Mouse (Mus musculus): Measurements from ENCODE around the gene Peak1. TPM values are rescaled to one million over a fixed set of nuclear protein-coding genes. Genes with fewer than 3 reads are reported as not detected.
"Not testable (repeated sequence)": the region's sequence is repeated elsewhere in the genome, so short reads cannot be mapped to it uniquely, and the experiment has no call there.

The Peak1 gene
- polyA plus RNA-seq, 1 experiment = 13.0 TPM

GRCm38 (mm10) chr9:56234561-56234960, 183.3 kb downstream of the Peak1 start:
- WGBS = 84% methylated on average over 3 of the region's 3 CpGs
- no peak overlapping the region for H3K4me3 ChIP-seq (ENCODE audit: low read depth, low read length)
- no peak overlapping the region for H3K27ac ChIP-seq (ENCODE audit: insufficient read depth, low read depth, low read length)
- H3K27me3 ChIP-seq (ENCODE audit: control insufficient read depth, insufficient read depth, low read length) = no peaks in the 10 kb centered on the region
- peaks cover 17% of the 10 kb centered on the region for H3K4me1 ChIP-seq (ENCODE audit: control insufficient read depth, insufficient read depth, insufficient read length, low read length)
- TF ChIP-seq POLR2A (IDR thresholded peaks at IDR 0.05; ENCODE audit: low read depth, low read length) = no peak
- TF ChIP-seq CTCF (IDR thresholded peaks at IDR 0.05; ENCODE audit: extremely low read depth, insufficient read length, insufficient replicate concordance, low read depth, low read length) = no peak
- H3K36me3 ChIP-seq (ENCODE audit: control insufficient read depth, insufficient read depth, low read length) = peaks cover 35% of the 10 kb centered on the region

DNA sequence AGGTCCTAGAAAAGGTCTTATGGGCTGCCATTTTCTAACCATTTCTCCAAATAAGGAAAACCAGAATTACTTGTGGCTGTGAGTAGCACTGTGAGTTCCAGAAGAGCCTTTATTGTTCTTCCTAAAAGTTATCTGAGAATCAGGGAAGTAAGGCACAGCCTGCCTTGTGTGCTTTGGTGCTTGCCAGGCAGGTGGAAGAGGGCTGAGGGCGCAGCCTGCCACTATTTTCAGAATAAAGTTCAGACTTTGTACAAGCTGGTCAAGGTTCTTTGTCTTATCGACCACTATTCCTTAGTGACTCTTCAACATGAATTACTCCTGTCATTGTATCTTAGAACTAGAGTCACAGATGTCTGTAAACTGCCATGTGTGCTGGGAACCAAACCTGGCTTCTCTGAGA, 184.6 kb downstream of the Peak1 start:
- Histone ChIP-seq H3K4me1 (ENCODE audit: control insufficient read depth, insufficient read depth, insufficient read length, low read length) (peaks cover 17% of the 10 kb centered on the region), H3K36me3 (ENCODE audit: control insufficient read depth, insufficient read depth, low read length) (peaks cover 33% of the 10 kb centered on the region), H3K27me3 (ENCODE audit: control insufficient read depth, insufficient read depth, low read length) (no peaks in the 10 kb centered on the region), H3K27ac (ENCODE audit: insufficient read depth, low read depth, low read length) (peak overlapping the region; percentile 9; the same call in 1 of the 2 replicates), H3K4me3 (ENCODE audit: low read depth, low read length) (no peak overlapping the region)
- 34% methylated on average over 2 of the region's 2 CpGs for WGBS
- no peak for TF ChIP-seq POLR2A (IDR thresholded peaks at IDR 0.05; ENCODE audit: low read depth, low read length)
- TF ChIP-seq CTCF (IDR thresholded peaks at IDR 0.05; ENCODE audit: extremely low read depth, insufficient read length, insufficient replicate concordance, low read depth, low read length) = no peak

GRCm38 (mm10) chr9:56230906-56231305, 187.0 kb downstream of the Peak1 start:
- H3K4me3 ChIP-seq (ENCODE audit: low read depth, low read length) = no peak overlapping the region
- no peaks in the 10 kb centered on the region for H3K27me3 ChIP-seq (ENCODE audit: control insufficient read depth, insufficient read depth, low read length)
- peaks cover 36% of the 10 kb centered on the region for H3K36me3 ChIP-seq (ENCODE audit: control insufficient read depth, insufficient read depth, low read length)
- TF ChIP-seq CTCF (IDR thresholded peaks at IDR 0.05; ENCODE audit: extremely low read depth, insufficient read length, insufficient replicate concordance, low read depth, low read length) = no peak
- TF ChIP-seq POLR2A (IDR thresholded peaks at IDR 0.05; ENCODE audit: low read depth, low read length) = no peak
- H3K4me1 ChIP-seq (ENCODE audit: control insufficient read depth, insufficient read depth, insufficient read length, low read length) = peaks cover 17% of the 10 kb centered on the region; the same call in 1 of the 2 replicates
- no peak overlapping the region for H3K27ac ChIP-seq (ENCODE audit: insufficient read depth, low read depth, low read length)

- Histone ChIP-seq H3K4me1 (ENCODE audit: control insufficient read depth, insufficient read depth, insufficient read length, low read length) (peaks cover 4% of the 10 kb centered on the region; the same call in 1 of the 2 replicates), H3K27ac (ENCODE audit: insufficient read depth, low read depth, low read length) (no peak overlapping the region), H3K4me3 (ENCODE audit: low read depth, low read length) (no peak overlapping the region), H3K36me3 (ENCODE audit: control insufficient read depth, insufficient read depth, low read length) (peaks cover 28% of the 10 kb centered on the region), H3K27me3 (ENCODE audit: control insufficient read depth, insufficient read depth, low read length) (no peaks in the 10 kb centered on the region)
- WGBS = 92% methylated on average over 7 of the region's 7 CpGs
- TF ChIP-seq POLR2A (IDR thresholded peaks at IDR 0.05; ENCODE audit: low read depth, low read length) (no peak), CTCF (IDR thresholded peaks at IDR 0.05; ENCODE audit: extremely low read depth, insufficient read length, insufficient replicate concordance, low read depth, low read length) (no peak)
These were observed 190.2 kb downstream of the Peak1 start for GRCm38 (mm10) chr9:56227626-56228025.

GRCm38 (mm10) chr9:56223429-56224051, 194.3 kb downstream of the Peak1 start:
- not testable (repeated sequence) for H3K4me1 ChIP-seq (ENCODE audit: control insufficient read depth, insufficient read depth, insufficient read length, low read length); H3K27ac ChIP-seq (ENCODE audit: insufficient read depth, low read depth, low read length); H3K4me3 ChIP-seq (ENCODE audit: low read depth, low read length); H3K27me3 ChIP-seq (ENCODE audit: control insufficient read depth, insufficient read depth, low read length)
- WGBS = 52% methylated on average over 45 of the region's 45 CpGs
- H3K36me3 ChIP-seq (ENCODE audit: control insufficient read depth, insufficient read depth, low read length) = peaks cover 28% of the 10 kb centered on the region

DNA sequence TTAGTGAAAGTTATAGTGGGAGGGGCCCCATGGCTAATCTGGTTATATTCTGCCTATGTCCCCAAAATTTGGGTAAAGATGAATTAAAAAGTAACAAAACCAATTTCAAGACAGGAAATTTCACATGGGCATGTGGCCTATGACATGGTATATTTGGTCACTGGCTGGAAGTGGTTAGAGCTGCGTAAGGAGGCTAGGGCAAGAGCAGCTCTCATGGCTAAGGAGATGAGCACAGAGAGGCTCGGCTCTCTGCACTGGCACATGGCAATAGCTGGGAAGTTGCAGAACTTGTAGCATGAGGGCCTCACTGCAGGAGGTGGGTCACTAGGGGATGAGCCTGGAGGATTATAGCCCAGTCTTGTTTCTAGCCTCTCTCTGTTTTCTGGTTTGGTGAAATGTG, 199.0 kb downstream of the Peak1 start:
- WGBS = 99% methylated on average over 2 of the region's 2 CpGs
- H3K4me3 ChIP-seq (ENCODE audit: low read depth, low read length) = no peak overlapping the region

GRCm38 (mm10) chr9:56218043-56218442, 199.8 kb downstream of the Peak1 start:
- Histone ChIP-seq H3K27me3 (ENCODE audit: control insufficient read depth, insufficient read depth, low read length) (no peaks in the 10 kb centered on the region), H3K4me1 (ENCODE audit: control insufficient read depth, insufficient read depth, insufficient read length, low read length) (peaks cover 12% of the 10 kb centered on the region; the same call in 1 of the 2 replicates), H3K36me3 (ENCODE audit: control insufficient read depth, insufficient read depth, low read length) (peaks cover 7% of the 10 kb centered on the region), H3K4me3 (ENCODE audit: low read depth, low read length) (no peak overlapping the region), H3K27ac (ENCODE audit: insufficient read depth, low read depth, low read length) (no peak overlapping the region)
- 87% methylated on average over 2 of the region's 2 CpGs for WGBS
- TF ChIP-seq POLR2A (IDR thresholded peaks at IDR 0.05; ENCODE audit: low read depth, low read length) (no peak), CTCF (IDR thresholded peaks at IDR 0.05; ENCODE audit: extremely low read depth, insufficient read length, insufficient replicate concordance, low read depth, low read length) (no peak)

More for the DNA sequence above, 199.0 kb downstream of the Peak1 start:
- peaks cover 9% of the 10 kb centered on the region; the same call in 1 of the 2 replicates for H3K4me1 ChIP-seq (ENCODE audit: control insufficient read depth, insufficient read depth, insufficient read length, low read length)
- TF ChIP-seq POLR2A (IDR thresholded peaks at IDR 0.05; ENCODE audit: low read depth, low read length) (no peak), CTCF (IDR thresholded peaks at IDR 0.05; ENCODE audit: extremely low read depth, insufficient read length, insufficient replicate concordance, low read depth, low read length) (no peak)
- no peaks in the 10 kb centered on the region for H3K27me3 ChIP-seq (ENCODE audit: control insufficient read depth, insufficient read depth, low read length)
- peaks cover 9% of the 10 kb centered on the region for H3K36me3 ChIP-seq (ENCODE audit: control insufficient read depth, insufficient read depth, low read length)
- H3K27ac ChIP-seq (ENCODE audit: insufficient read depth, low read depth, low read length) = no peak overlapping the region

Measured in small intestine, adult 2 months (tissue).